Mouse (Mus musculus) liver, embryonic 16.5 days (tissue): Measurements from ENCODE around the gene Ntm. TPM values are rescaled to one million over a fixed set of nuclear protein-coding genes. Genes with fewer than 3 reads are reported as not detected.

Experiments
- ATAC-seq: fragments of 200-750 bp; cut with Nextera tagmentation; 2 replicates; pipeline ENCODE4 v1.8.0; 2017; ENCODE audit warnings: low read depth, mild to moderate bottlenecking, moderate number of reproducible peaks, moderate library complexity
- H3K27ac ChIP-seq: fragments of 300-500 bp; sonication (generic); 2 replicates; pipeline ENCODE4 v1.5.1; 2014; ENCODE audit warnings: mild to moderate bottlenecking, low read length
- H3K27me3 ChIP-seq: fragments of 300-500 bp; sonication (generic); 2 replicates; pipeline ENCODE4 v1.6.1; 2014; ENCODE audit warnings: low read depth, low read length, mixed read lengths; ENCODE audit not compliant: control insufficient read depth, insufficient read depth
- H3K36me3 ChIP-seq: fragments of 300-500 bp; sonication (generic); 2 replicates; pipeline ENCODE4 v1.6.1; 2014; ENCODE audit warnings: mild to moderate bottlenecking; ENCODE audit not compliant: control insufficient read depth, insufficient read depth
- H3K4me1 ChIP-seq: fragments of 300-500 bp; sonication (generic); 2 replicates; pipeline ENCODE4 v1.6.1; 2014; ENCODE audit warnings: low read depth, low read length, mixed read lengths; ENCODE audit not compliant: control insufficient read depth
- H3K4me2 ChIP-seq: fragments of 300-500 bp; sonication (generic); 2 replicates; pipeline ENCODE4 v1.6.1; 2014; ENCODE audit warnings: low read depth, low read length, mixed read lengths
- H3K4me3 ChIP-seq: fragments of 300-500 bp; sonication (generic); 2 replicates; pipeline ENCODE4 v1.5.1; 2014; ENCODE audit warnings: low read depth, mild to moderate bottlenecking, low read length
- H3K9ac ChIP-seq: fragments of 300-500 bp; sonication (generic); 2 replicates; pipeline ENCODE4 v1.6.1; 2014; ENCODE audit warnings: low read depth, low read length
- H3K9me3 ChIP-seq: fragments of 300-500 bp; sonication (generic); replicated peaks from 2 replicates; pipeline ENCODE4 v1.6.1; 2016; ENCODE audit warnings: low read length; ENCODE audit not compliant: control insufficient read depth
- WGBS: fragments of 180-500 bp; shearing (Covaris S2); extraction: QIAGEN DNeasy Blood & Tissue Kit; methylation state at CpG from one replicate; pipeline ENCODE4 v1.1.7; 2014; ENCODE audit not compliant: insufficient replicate concordance; 5-methylcytosine and 5-hydroxymethylcytosine counted together
- polyA plus RNA-seq: library from polyadenylated mRNA; unstranded; fragments of >200 nt; fragmentation: Nextera tagmentation; extraction: Ambion mirVana; gene quantifications from 2 replicates; pipeline ENCODE4 v1.2.1, GENCODE M21; 2015

The Ntm gene
- polyA plus RNA-seq, 1 experiment from 2014 or later, result 0.33 TPM

DNA sequence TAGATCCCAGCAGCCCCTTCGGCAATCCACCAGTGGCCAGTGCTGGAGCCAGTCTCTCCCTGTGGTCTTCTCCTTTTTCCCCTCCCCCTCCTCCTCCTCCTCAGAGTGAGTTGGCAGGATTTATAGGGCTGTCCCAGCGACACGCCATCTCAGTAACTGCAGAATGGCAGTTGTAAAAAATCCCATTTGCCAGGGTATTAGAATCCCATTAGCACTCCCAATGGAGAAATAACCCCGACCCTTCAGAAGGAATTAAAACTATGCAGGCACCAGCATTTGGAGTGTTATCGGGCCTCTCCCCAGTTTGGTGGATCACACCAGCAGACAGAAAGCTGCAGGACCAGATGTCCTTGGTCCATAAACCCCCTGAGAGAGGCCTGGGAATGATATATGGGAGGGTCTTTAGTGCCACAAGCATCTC is 135.7 kb downstream of the Ntm start:
- no peaks in the 10 kb centered on the region for H3K4me1 ChIP-seq
- H3K36me3 ChIP-seq, result no peaks in the 10 kb centered on the region
- no peak overlapping the region for H3K27ac ChIP-seq
- H3K4me3 ChIP-seq, result no peak overlapping the region
- no peak overlapping the region for H3K9ac ChIP-seq
- no peaks in the 10 kb centered on the region for H3K27me3 ChIP-seq
- no peak for ATAC-seq
- no peak overlapping the region for H3K4me2 ChIP-seq
- no peaks in the 10 kb centered on the region; the same call in 1 of the 2 replicates for H3K9me3 ChIP-seq
- 17% methylated on average over 5 of the region's 5 CpGs for WGBS

DNA sequence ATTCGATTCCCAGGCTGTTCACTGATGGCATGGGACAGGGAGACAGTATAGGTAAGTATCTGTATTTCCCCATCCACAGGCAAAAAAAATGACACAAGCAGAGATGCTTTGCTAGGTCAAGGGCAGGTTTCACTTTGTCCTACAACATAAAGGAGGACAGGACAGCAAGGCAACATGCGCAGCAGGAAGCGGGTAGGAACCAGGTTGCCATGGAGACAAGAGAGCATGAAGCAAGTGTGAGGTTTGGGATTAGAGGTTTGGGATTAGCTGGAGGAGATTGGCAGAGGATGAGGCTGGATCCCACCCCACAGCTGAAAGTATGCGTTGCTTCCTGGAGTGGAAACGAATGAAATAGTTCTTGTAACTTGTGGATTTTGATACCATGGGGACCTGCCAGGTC is 137.7 kb downstream of the Ntm start:
- Histone ChIP-seq H3K4me1 (no peaks in the 10 kb centered on the region), H3K4me2 (no peak overlapping the region), H3K27ac (no peak overlapping the region), H3K27me3 (no peaks in the 10 kb centered on the region), H3K36me3 (no peaks in the 10 kb centered on the region), H3K4me3 (no peak overlapping the region), H3K9me3 (no peaks in the 10 kb centered on the region; the same call in 1 of the 2 replicates), H3K9ac (no peak overlapping the region)
- ATAC-seq, result no peak
- WGBS, result 70% methylated on average over 5 of the region's 5 CpGs

- no peaks in the 10 kb centered on the region; the same call in 1 of the 2 replicates for H3K9me3 ChIP-seq
- H3K27ac ChIP-seq, result no peak overlapping the region
- 67% methylated on average over 4 of the region's 4 CpGs for WGBS
- no peak for ATAC-seq
- H3K4me3 ChIP-seq, result no peak overlapping the region
- no peak overlapping the region for H3K4me2 ChIP-seq
- no peaks in the 10 kb centered on the region for H3K27me3 ChIP-seq
- no peaks in the 10 kb centered on the region for H3K4me1 ChIP-seq
- H3K9ac ChIP-seq, result no peak overlapping the region
- H3K36me3 ChIP-seq, result no peaks in the 10 kb centered on the region
These were observed 139.2 kb downstream of the Ntm start for GRCm38 (mm10) chr9:29823716-29824115.

DNA sequence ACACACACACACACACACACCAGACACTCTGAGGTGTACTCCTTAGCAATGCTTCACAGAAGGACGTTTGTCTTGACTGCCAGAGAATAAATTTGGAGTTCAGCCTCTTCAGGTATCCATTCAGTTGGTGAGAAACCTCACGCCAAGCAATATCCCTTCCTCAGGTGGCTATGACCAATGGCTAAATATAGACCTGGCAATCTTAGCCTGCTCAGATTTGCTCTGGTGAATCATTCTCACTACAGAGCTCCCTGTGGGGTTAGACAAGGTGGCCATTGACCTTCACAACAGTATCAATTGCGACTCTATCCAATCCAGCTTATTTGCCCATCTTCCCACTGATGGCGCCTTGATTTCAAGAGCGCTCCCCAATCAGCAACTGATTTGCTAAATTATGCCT is 150.3 kb downstream of the Ntm start:
- H3K27ac ChIP-seq, result no peak overlapping the region
- ATAC-seq, result no peak
- no peak overlapping the region for H3K4me3 ChIP-seq
- no peaks in the 10 kb centered on the region for H3K4me1 ChIP-seq
- no peak overlapping the region for H3K4me2 ChIP-seq
- 62% methylated on average over 5 of the region's 5 CpGs for WGBS
- H3K9me3 ChIP-seq, result no peaks in the 10 kb centered on the region
- no peaks in the 10 kb centered on the region for H3K27me3 ChIP-seq
- no peaks in the 10 kb centered on the region for H3K36me3 ChIP-seq
- no peak overlapping the region for H3K9ac ChIP-seq

DNA sequence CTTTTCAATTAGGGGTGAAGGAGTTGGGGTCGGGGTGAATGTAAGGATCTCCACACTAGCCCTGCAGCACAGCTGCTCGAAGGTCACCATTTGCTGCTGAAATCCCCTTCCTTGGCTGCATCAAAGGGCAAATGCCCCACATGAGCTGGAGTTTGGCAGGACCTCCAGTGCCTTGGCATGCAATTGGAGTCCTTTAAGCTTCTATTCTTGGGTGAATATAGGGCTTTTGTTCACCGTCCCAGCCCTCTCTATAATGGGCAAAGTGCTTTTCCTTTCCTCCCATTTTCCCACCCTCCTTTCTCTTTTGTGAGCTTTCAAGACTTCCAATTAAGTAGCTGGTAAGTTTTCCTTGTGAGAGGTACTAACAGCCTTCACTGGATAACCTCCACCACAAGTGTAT is 156.2 kb downstream of the Ntm start:
- H3K4me3 ChIP-seq, result no peak overlapping the region
- no peaks in the 10 kb centered on the region for H3K4me1 ChIP-seq
- 38% methylated on average over 3 of the region's 3 CpGs for WGBS
- H3K27me3 ChIP-seq, result no peaks in the 10 kb centered on the region
- H3K36me3 ChIP-seq, result no peaks in the 10 kb centered on the region
- H3K9ac ChIP-seq, result no peak overlapping the region
- H3K4me2 ChIP-seq, result no peak overlapping the region
- ATAC-seq, result no peak
- H3K27ac ChIP-seq, result no peak overlapping the region
- no peaks in the 10 kb centered on the region for H3K9me3 ChIP-seq

- Histone ChIP-seq H3K9me3 (no peaks in the 10 kb centered on the region), H3K9ac (no peak overlapping the region), H3K36me3 (no peaks in the 10 kb centered on the region), H3K27me3 (no peaks in the 10 kb centered on the region), H3K4me2 (no peak overlapping the region), H3K4me3 (no peak overlapping the region), H3K4me1 (no peaks in the 10 kb centered on the region), H3K27ac (no peak overlapping the region)
- no peak for ATAC-seq
- 70% methylated on average over 9 of the region's 9 CpGs for WGBS
These were observed 158.5 kb downstream of the Ntm start for GRCm38 (mm10) chr9:29804483-29804882.

- H3K9ac ChIP-seq, result no peak overlapping the region
- no peaks in the 10 kb centered on the region for H3K9me3 ChIP-seq
- no peak overlapping the region for H3K4me3 ChIP-seq
- H3K4me2 ChIP-seq, result no peak overlapping the region
- H3K27me3 ChIP-seq, result no peaks in the 10 kb centered on the region
- no peak overlapping the region for H3K27ac ChIP-seq
- H3K4me1 ChIP-seq, result no peaks in the 10 kb centered on the region
- H3K36me3 ChIP-seq, result no peaks in the 10 kb centered on the region
- ATAC-seq, result no peak
- WGBS, result 45% methylated on average over 4 of the region's 4 CpGs
These were observed 159.1 kb downstream of the Ntm start for GRCm38 (mm10) chr9:29803738-29804285.

GRCm38 (mm10) chr9:29802990-29803737 is 159.8 kb downstream of the Ntm start:
- H3K9me3 ChIP-seq, result no peaks in the 10 kb centered on the region
- no peak overlapping the region for H3K27ac ChIP-seq
- H3K36me3 ChIP-seq, result no peaks in the 10 kb centered on the region
- H3K4me1 ChIP-seq, result no peaks in the 10 kb centered on the region
- 34% methylated on average over 12 of the region's 12 CpGs for WGBS
- H3K4me3 ChIP-seq, result no peak overlapping the region
- ATAC-seq, result no peak
- no peak overlapping the region for H3K9ac ChIP-seq
- H3K4me2 ChIP-seq, result no peak overlapping the region
- no peaks in the 10 kb centered on the region for H3K27me3 ChIP-seq

GRCm38 (mm10) chr9:29802071-29802705 is 160.8 kb downstream of the Ntm start:
- WGBS, result 51% methylated on average over 12 of the region's 12 CpGs

More at GRCm38 (mm10) chr9:29802071-29802705, 160.8 kb downstream of the Ntm start:
- Histone ChIP-seq H3K4me2 (no peak overlapping the region), H3K27ac (no peak overlapping the region), H3K4me3 (no peak overlapping the region), H3K9me3 (no peaks in the 10 kb centered on the region), H3K4me1 (no peaks in the 10 kb centered on the region), H3K36me3 (no peaks in the 10 kb centered on the region), H3K27me3 (no peaks in the 10 kb centered on the region), H3K9ac (no peak overlapping the region)
- no peak for ATAC-seq
